Mouse (Mus musculus) forebrain, embryonic 11.5 days (tissue): ENCODE data around the gene Gm11985. TPM values are rescaled to one million over a fixed set of nuclear protein-coding genes. Genes with fewer than 3 reads are reported as not detected.

Source experiments
- polyA plus RNA-seq: library from polyadenylated mRNA; unstranded; fragments of >200 nt; fragmentation: Nextera tagmentation; extraction: Ambion mirVana; gene quantifications from 2 replicates; pipeline ENCODE4 v1.2.1, GENCODE M21; 2014

Gene Gm11985
- polyA plus RNA-seq, 1 experiment from 2014 or later = not detected

Other genes starting within 250 kb of the Gm11985 start
- 1.3 and 1.7 TPM in 2 replicates for gene Adcy1, start 125.1 kb downstream of the Gm11985 start, polyA plus RNA-seq
- 0.16 and 0.17 TPM in 2 replicates for gene Igfbp1, start 9.2 kb upstream of the Gm11985 start, polyA plus RNA-seq
- 11.0 and 11.5 TPM in 2 replicates for gene Igfbp3, start 25.4 kb upstream of the Gm11985 start, polyA plus RNA-seq